Mouse (Mus musculus) cerebellum, adult 8-10 months (tissue): Measurements from ENCODE around the gene Zfp986.
"Not testable (repeated sequence)": the region's sequence is repeated elsewhere in the genome, so short reads cannot be mapped to it uniquely, and the experiment has no call there.

Source experiments
- DNase-seq: peaks from one replicate; pipeline ENCODE4 v3.0.0; 2022

The Zfp986 gene

GRCm38 (mm10) chr4:145868494-145868893 lies at the start of gene Zfp986:
Gene Zfp986, plus strand, starts transcription at chr4:145868794.
- not testable (repeated sequence) for DNase-seq

GRCm38 (mm10) chr4:145819946-145820345 lies 48.6 kb upstream of the Zfp986 start:
- DNase-seq, result not testable (repeated sequence)

- not testable (repeated sequence) for DNase-seq
Measured at GRCm38 (mm10) chr4:145825606-145826005, 43.0 kb upstream of the Zfp986 start.

DNA sequence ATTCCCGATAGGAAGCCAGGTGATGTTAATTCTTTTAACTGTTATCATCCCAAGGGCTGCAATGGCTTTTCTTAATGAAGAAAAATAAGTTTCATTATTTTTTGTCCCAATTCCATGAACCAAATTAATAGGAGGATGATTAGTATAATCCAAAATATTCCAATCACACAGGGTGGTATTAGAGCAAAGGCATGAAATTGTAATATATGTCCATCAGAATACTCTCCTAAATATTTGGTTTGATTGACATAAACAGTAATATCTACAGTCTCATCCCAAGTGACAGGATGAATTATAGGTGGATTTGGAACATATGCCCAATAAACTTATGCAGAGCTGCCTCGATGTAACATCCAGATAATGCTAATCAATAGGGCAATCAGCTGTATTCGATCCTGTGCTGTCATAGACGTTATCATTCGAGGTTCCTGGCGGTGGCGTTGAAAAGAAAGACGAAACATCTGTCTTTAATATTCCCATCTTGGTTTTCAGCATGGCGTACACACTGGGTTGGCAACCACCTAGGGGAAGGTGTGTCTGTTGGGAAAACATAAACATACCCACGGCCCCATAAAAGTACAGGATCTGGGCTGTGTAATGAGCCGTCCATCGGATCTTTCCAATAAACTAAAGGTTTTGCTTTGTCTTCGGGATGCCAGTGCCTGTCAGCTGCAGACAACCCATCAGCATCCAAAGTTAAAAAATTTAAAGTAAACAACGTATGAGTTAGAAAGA lies 37.1 kb upstream of the Zfp986 start:
- DNase-seq, result not testable (repeated sequence)

GRCm38 (mm10) chr4:145836300-145836862 lies 32.2 kb upstream of the Zfp986 start:
- DNase-seq, result not testable (repeated sequence)

- not testable (repeated sequence) for DNase-seq
Measured at GRCm38 (mm10) chr4:145836863-145837440, 31.6 kb upstream of the Zfp986 start.

GRCm38 (mm10) chr4:145846793-145847192 lies 21.8 kb upstream of the Zfp986 start:
- DNase-seq, result not testable (repeated sequence)

GRCm38 (mm10) chr4:145848183-145848890 lies 20.3 kb upstream of the Zfp986 start:
- DNase-seq, result not testable (repeated sequence)

DNA sequence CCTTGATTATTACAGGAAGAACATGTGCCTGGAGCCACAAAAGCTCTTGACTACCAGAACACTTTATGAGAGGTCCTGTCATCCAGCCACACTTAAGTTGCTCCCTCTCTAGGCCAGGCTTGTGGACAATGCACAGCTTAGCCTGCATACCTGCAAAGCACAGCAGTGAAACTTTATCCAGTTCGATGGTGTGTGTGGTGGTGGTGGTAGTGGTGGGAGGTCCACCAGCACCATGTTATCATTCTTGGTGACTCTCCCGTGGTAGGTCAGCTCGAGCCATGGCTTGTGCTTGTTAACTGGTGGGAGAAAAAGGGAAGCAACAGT lies 19.7 kb upstream of the Zfp986 start:
- DNase-seq, result not testable (repeated sequence)

DNA sequence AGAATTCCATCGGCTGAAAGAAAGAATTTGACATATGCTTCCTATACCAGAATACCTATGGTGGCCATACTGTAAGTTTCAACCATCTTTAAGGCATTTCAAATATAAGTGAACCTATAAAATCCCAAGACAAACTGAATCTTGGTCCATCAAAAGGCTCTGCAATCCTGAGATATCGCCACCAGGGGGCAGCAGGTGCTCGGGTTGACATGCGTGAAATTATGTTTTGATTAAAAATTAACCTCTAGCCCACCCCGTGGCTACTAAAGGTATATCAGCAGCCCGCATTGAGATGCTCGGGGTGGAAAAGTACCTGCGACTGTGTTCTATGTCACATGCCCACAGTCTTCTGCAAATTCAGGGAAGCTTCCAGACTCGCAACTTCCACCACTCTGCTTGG lies 17.2 kb upstream of the Zfp986 start:
- not testable (repeated sequence) for DNase-seq

DNA sequence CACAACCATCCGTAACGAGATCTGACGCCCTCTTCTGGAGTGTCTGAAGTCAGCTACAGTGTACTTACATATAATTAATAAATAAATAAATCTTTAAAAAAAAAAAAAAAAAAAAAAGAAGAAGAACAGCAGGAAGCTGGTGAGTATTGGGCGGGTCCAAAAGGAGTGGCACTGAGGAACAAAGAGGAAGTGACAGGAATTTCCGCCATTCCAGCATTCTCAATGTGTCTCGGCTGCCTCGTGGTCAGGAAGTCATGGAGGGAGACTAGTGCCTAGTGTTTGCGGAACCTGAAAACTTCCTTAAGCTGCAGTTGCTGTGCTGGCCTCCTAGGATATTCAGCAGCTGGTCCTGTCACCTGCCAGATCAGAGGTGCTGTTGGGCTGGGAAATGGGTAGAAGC lies 4.7 kb upstream of the Zfp986 start:
- DNase-seq, result not testable (repeated sequence)
